Mouse (Mus musculus): ENCODE measurements around the gene Sigmar1. TPM values are rescaled to one million over a fixed set of nuclear protein-coding genes. Genes with fewer than 3 reads are reported as not detected.
"Not testable (repeated sequence)": the region's sequence is repeated elsewhere in the genome, so short reads cannot be mapped to it uniquely, and the experiment has no call there.

Gene Sigmar1
- polyA plus RNA-seq, 1 experiment from 2014 or later: 61.2 TPM

- Histone ChIP-seq H3K4me3 (no peak overlapping the region), H3K4me1 (replicated peaks) (peaks cover 32% of the 10 kb centered on the region), H3K4me2 (no peak overlapping the region), H3K36me3 (peaks cover 10% of the 10 kb centered on the region), H3K27me3 (replicated peaks) (peaks cover 34% of the 10 kb centered on the region), H3K9ac (no peak overlapping the region), H3K9me3 (replicated peaks) (no peaks in the 10 kb centered on the region), H3K27ac (ENCODE audit: poor library complexity, severe bottlenecking) (no peak overlapping the region)
- 37% methylated on average over 8 of the region's 8 CpGs for WGBS
- ATAC-seq (ENCODE audit: insufficient number of reproducible peaks, low FRiP score): no peak
These were observed 47.7 kb downstream of the Sigmar1 start for GRCm38 (mm10) chr4:41708192-41708745.

GRCm38 (mm10) chr4:41707011-41707535 lies 48.9 kb downstream of the Sigmar1 start:
- Histone ChIP-seq H3K9ac (0 out of 2 replicates have a peak overlapping the region, but pooled peaks have one; percentile 16), H3K36me3 (peaks cover 8% of the 10 kb centered on the region), H3K4me2 (peak overlapping the region; percentile 47), H3K4me3 (no peak overlapping the region), H3K9me3 (replicated peaks) (no peaks in the 10 kb centered on the region), H3K4me1 (replicated peaks) (peaks cover 23% of the 10 kb centered on the region), H3K27ac (ENCODE audit: poor library complexity, severe bottlenecking) (no peak overlapping the region), H3K27me3 (replicated peaks) (peaks cover 36% of the 10 kb centered on the region)
- WGBS: 2% methylated on average over 13 of the region's 13 CpGs
- ATAC-seq (ENCODE audit: insufficient number of reproducible peaks, low FRiP score): peak; percentile 45

GRCm38 (mm10) chr4:41705922-41706754 lies 49.8 kb downstream of the Sigmar1 start:
- Histone ChIP-seq H3K4me3 (no peak overlapping the region), H3K36me3 (no peaks in the 10 kb centered on the region), H3K4me1 (replicated peaks) (peaks cover 17% of the 10 kb centered on the region), H3K9me3 (replicated peaks) (no peaks in the 10 kb centered on the region), H3K4me2 (no peak overlapping the region), H3K27me3 (replicated peaks) (peaks cover 36% of the 10 kb centered on the region), H3K9ac (no peak overlapping the region), H3K27ac (ENCODE audit: poor library complexity, severe bottlenecking) (no peak overlapping the region)
- WGBS: 59% methylated on average over 19 of the region's 19 CpGs
- ATAC-seq (ENCODE audit: insufficient number of reproducible peaks, low FRiP score): no peak

GRCm38 (mm10) chr4:41704651-41705050 lies 51.3 kb downstream of the Sigmar1 start:
- H3K27ac ChIP-seq (ENCODE audit: poor library complexity, severe bottlenecking): no peak overlapping the region
- peaks cover 36% of the 10 kb centered on the region for H3K27me3 ChIP-seq (replicated peaks)
- H3K9ac ChIP-seq: no peak overlapping the region
- H3K36me3 ChIP-seq: no peaks in the 10 kb centered on the region
- no peak overlapping the region for H3K4me2 ChIP-seq
- no peaks in the 10 kb centered on the region for H3K9me3 ChIP-seq (replicated peaks)
- no peak for ATAC-seq (ENCODE audit: insufficient number of reproducible peaks, low FRiP score)
- H3K4me3 ChIP-seq: no peak overlapping the region
- WGBS: 2% methylated on average over 5 of the region's 5 CpGs
- peaks cover 17% of the 10 kb centered on the region for H3K4me1 ChIP-seq (replicated peaks)

GRCm38 (mm10) chr4:41702226-41702625 lies 53.7 kb downstream of the Sigmar1 start:
- WGBS: 70% methylated on average over 2 of the region's 2 CpGs
- H3K4me3 ChIP-seq; H3K9me3 ChIP-seq (replicated peaks); H3K27ac ChIP-seq (ENCODE audit: poor library complexity, severe bottlenecking); ATAC-seq (ENCODE audit: insufficient number of reproducible peaks, low FRiP score); H3K36me3 ChIP-seq; H3K9ac ChIP-seq; H3K4me2 ChIP-seq: not testable (repeated sequence)
- H3K27me3 ChIP-seq (replicated peaks): peaks cover 36% of the 10 kb centered on the region
- H3K4me1 ChIP-seq (replicated peaks): peaks cover 13% of the 10 kb centered on the region

- not testable (repeated sequence) for H3K36me3 ChIP-seq
These were observed 55.7 kb downstream of the Sigmar1 start for GRCm38 (mm10) chr4:41700224-41700623.

GRCm38 (mm10) chr4:41699783-41700182 lies 56.2 kb downstream of the Sigmar1 start, which contains the start of gene Il11ra1:
Gene Il11ra1, plus strand, starts transcription at chr4:41699989.
- not testable (repeated sequence) for H3K4me1 ChIP-seq (replicated peaks); H3K27ac ChIP-seq (ENCODE audit: poor library complexity, severe bottlenecking); H3K4me3 ChIP-seq; H3K36me3 ChIP-seq; H3K9me3 ChIP-seq (replicated peaks); ATAC-seq (ENCODE audit: insufficient number of reproducible peaks, low FRiP score); H3K9ac ChIP-seq
- WGBS: 70% methylated on average over 10 of the region's 10 CpGs
- H3K27me3 ChIP-seq (replicated peaks): peaks cover 22% of the 10 kb centered on the region
- H3K4me2 ChIP-seq: peak within 1 kb of the TSS; percentile 53

More at GRCm38 (mm10) chr4:41700224-41700623, 55.7 kb downstream of the Sigmar1 start:
- ATAC-seq (ENCODE audit: insufficient number of reproducible peaks, low FRiP score); H3K4me1 ChIP-seq (replicated peaks); H3K9me3 ChIP-seq (replicated peaks); H3K4me2 ChIP-seq; H3K9ac ChIP-seq; H3K27ac ChIP-seq (ENCODE audit: poor library complexity, severe bottlenecking); H3K4me3 ChIP-seq: not testable (repeated sequence)
- peaks cover 27% of the 10 kb centered on the region for H3K27me3 ChIP-seq (replicated peaks)
- WGBS: 49% methylated on average over 5 of the region's 8 CpGs

GRCm38 (mm10) chr4:41698421-41699016 lies 57.4 kb downstream of the Sigmar1 start:
- not testable (repeated sequence) for H3K9ac ChIP-seq; H3K36me3 ChIP-seq; H3K27ac ChIP-seq (ENCODE audit: poor library complexity, severe bottlenecking); H3K4me1 ChIP-seq (replicated peaks); ATAC-seq (ENCODE audit: insufficient number of reproducible peaks, low FRiP score); H3K4me3 ChIP-seq; H3K9me3 ChIP-seq (replicated peaks)
- WGBS: 6% methylated on average over 22 of the region's 32 CpGs
- Histone ChIP-seq H3K4me2 (peak overlapping the region; percentile 53), H3K27me3 (replicated peaks) (peaks cover 12% of the 10 kb centered on the region)

- H3K4me3 ChIP-seq: peak within 1 kb of the TSS; percentile 21
These were observed 58.8 kb downstream of the Sigmar1 start, which contains the start of gene Cntfr for GRCm38 (mm10) chr4:41696930-41697841. Gene Cntfr, minus strand, starts transcription at chr4:41697089.

GRCm38 (mm10) chr4:41696452-41696851 lies 59.5 kb downstream of the Sigmar1 start:
- not testable (repeated sequence) for ATAC-seq (ENCODE audit: insufficient number of reproducible peaks, low FRiP score); H3K4me3 ChIP-seq; H3K27ac ChIP-seq (ENCODE audit: poor library complexity, severe bottlenecking); H3K9me3 ChIP-seq (replicated peaks); H3K4me1 ChIP-seq (replicated peaks); H3K9ac ChIP-seq; H3K36me3 ChIP-seq
- WGBS: 4% methylated on average over 13 of the region's 15 CpGs
- peaks cover 16% of the 10 kb centered on the region for H3K27me3 ChIP-seq (replicated peaks)
- peak overlapping the region; percentile 54 for H3K4me2 ChIP-seq

More at GRCm38 (mm10) chr4:41696930-41697841, 58.8 kb downstream of the Sigmar1 start, which contains the start of gene Cntfr:
- H3K27ac ChIP-seq (ENCODE audit: poor library complexity, severe bottlenecking); H3K4me1 ChIP-seq (replicated peaks); ATAC-seq (ENCODE audit: insufficient number of reproducible peaks, low FRiP score); H3K9ac ChIP-seq; H3K9me3 ChIP-seq (replicated peaks); H3K36me3 ChIP-seq: not testable (repeated sequence)
- peak within 1 kb of the TSS; percentile 57 for H3K4me2 ChIP-seq
- WGBS: 10% methylated on average over 36 of the region's 40 CpGs
- H3K27me3 ChIP-seq (replicated peaks): peaks cover 16% of the 10 kb centered on the region
